Mouse (Mus musculus) liver, embryonic 12.5 days (tissue): ENCODE results near the gene Khdc1b. TPM values are rescaled to one million over a fixed set of nuclear protein-coding genes. Genes with fewer than 3 reads are reported as not detected.

ENCODE experiments used
- ATAC-seq: fragments of 200-750 bp; cut with Nextera tagmentation; 2 replicates; pipeline ENCODE4 v1.8.0; 2017; ENCODE audit warnings: moderate number of reproducible peaks, mild to moderate bottlenecking, moderate library complexity
- H3K27ac ChIP-seq: fragments of 300-500 bp; sonication (generic); 2 replicates; pipeline ENCODE4 v1.5.1; 2016; ENCODE audit warnings: mild to moderate bottlenecking
- H3K27me3 ChIP-seq: fragments of 300-500 bp; sonication (generic); replicated peaks from 2 replicates; pipeline ENCODE4 v1.6.1; 2016; ENCODE audit warnings: mild to moderate bottlenecking, moderate library complexity
- H3K36me3 ChIP-seq: fragments of 300-500 bp; sonication (generic); 2 replicates; pipeline ENCODE4 v1.6.1; 2016; ENCODE audit warnings: mild to moderate bottlenecking, moderate library complexity
- H3K4me1 ChIP-seq: fragments of 300-500 bp; sonication (generic); 2 replicates; pipeline ENCODE4 v1.6.1; 2016
- H3K4me2 ChIP-seq: fragments of 300-500 bp; sonication (generic); 2 replicates; pipeline ENCODE4 v1.6.1; 2016; ENCODE audit warnings: mild to moderate bottlenecking, moderate library complexity
- H3K4me3 ChIP-seq: fragments of 300-500 bp; sonication (generic); 2 replicates; pipeline ENCODE4 v1.5.1; 2016; ENCODE audit warnings: mild to moderate bottlenecking, moderate library complexity
- H3K9ac ChIP-seq: fragments of 300-500 bp; sonication (generic); 2 replicates; pipeline ENCODE4 v1.6.1; 2016; ENCODE audit warnings: mild to moderate bottlenecking, moderate library complexity
- H3K9me3 ChIP-seq: fragments of 300-500 bp; sonication (generic); replicated peaks from 2 replicates; pipeline ENCODE4 v1.6.1; 2016; ENCODE audit warnings: mild to moderate bottlenecking, moderate library complexity
- whole genome bisulfite sequencing: fragments of 180-500 bp; shearing (Covaris S2); methylation state at CpG from one replicate; pipeline ENCODE4 v1.1.7; 2016; ENCODE audit not compliant: insufficient replicate concordance; 5-methylcytosine and 5-hydroxymethylcytosine counted together
- polyA plus RNA-seq: library from polyadenylated mRNA; unstranded; fragments of >200 nt; fragmentation: Nextera tagmentation; extraction: Ambion mirVana; gene quantifications from 2 replicates; pipeline ENCODE4 v1.2.1, GENCODE M21; 2016

Khdc1b gene
- polyA plus RNA-seq, 1 experiment from 2014 or later = not detected

DNA sequence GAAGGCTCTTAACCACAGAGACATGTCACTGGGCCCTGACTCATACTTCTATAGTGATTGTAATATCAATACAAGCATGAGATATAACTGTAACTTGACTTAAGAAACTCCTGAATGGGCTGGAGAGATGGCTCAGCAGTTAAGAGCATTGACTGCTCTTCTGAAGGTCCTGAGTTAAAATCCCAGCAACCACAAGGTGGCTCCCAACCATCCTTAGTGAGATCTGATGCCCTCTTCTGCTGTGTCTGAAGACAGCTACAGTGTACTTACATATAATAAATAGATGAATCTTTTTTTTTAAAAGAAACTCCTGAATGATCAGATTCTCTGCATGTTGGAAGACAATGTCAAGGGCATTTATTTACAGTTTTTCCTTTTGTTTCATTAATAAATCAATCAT lies 36.0 kb downstream of the Khdc1b start:
- H3K4me3 ChIP-seq = no peak overlapping the region
- ATAC-seq = no peak
- H3K9me3 ChIP-seq = no peaks in the 10 kb centered on the region
- H3K36me3 ChIP-seq = no peaks in the 10 kb centered on the region
- H3K9ac ChIP-seq = no peak overlapping the region
- no peak overlapping the region for H3K4me2 ChIP-seq
- H3K27me3 ChIP-seq = no peaks in the 10 kb centered on the region
- no peak overlapping the region for H3K27ac ChIP-seq
- no peaks in the 10 kb centered on the region for H3K4me1 ChIP-seq

DNA sequence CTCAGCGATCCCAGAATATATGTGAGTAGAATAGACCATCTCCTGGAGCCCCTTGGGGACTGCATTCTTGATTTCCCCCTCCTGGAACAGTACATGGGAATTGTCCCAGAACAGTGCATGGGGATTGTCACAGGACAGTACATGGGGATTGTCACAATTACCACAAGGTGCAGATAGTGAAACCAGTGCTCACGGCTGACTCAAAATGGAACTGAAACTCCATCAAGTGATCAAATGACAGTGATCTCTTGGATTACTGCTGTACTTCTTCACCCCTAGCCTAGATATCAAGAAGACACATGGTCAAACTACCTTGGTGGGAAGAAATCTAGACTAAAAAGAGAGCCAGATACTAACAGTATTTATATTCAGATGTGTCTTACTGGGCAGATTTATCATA lies 42.3 kb downstream of the Khdc1b start:
- Histone ChIP-seq H3K9ac (no peak overlapping the region), H3K27me3 (no peaks in the 10 kb centered on the region), H3K4me2 (no peak overlapping the region), H3K4me3 (no peak overlapping the region), H3K9me3 (no peaks in the 10 kb centered on the region), H3K36me3 (no peaks in the 10 kb centered on the region), H3K4me1 (no peaks in the 10 kb centered on the region), H3K27ac (no peak overlapping the region)
- ATAC-seq = no peak
- WGBS = 56% methylated on average over 2 of the region's 2 CpGs

DNA sequence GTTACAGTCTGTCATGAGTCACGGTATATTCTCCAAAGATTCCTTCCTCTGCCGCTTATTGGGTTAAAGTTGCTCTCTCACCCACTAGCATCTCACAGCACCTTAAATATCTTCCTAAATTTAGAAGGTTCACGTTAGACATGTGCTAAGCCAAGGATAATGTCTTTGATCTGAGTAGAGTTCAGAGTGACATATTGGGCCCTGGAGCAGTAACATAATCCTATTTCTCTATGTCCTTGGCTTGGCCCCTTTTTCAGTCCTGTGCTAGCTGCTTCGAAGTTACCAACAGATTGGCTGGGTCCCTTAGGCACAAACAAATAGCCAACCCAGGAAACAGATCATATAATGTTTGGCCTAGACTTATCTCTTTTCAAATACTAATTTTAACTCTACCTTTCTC lies 44.7 kb downstream of the Khdc1b start:
- H3K4me1 ChIP-seq = no peaks in the 10 kb centered on the region
- WGBS = 76% methylated on average over 4 of the region's 4 CpGs
- no peaks in the 10 kb centered on the region for H3K27me3 ChIP-seq
- no peak for ATAC-seq
- no peak overlapping the region for H3K27ac ChIP-seq
- H3K4me2 ChIP-seq = no peak overlapping the region
- H3K4me3 ChIP-seq = no peak overlapping the region
- no peaks in the 10 kb centered on the region for H3K9me3 ChIP-seq
- no peaks in the 10 kb centered on the region for H3K36me3 ChIP-seq
- no peak overlapping the region for H3K9ac ChIP-seq

DNA sequence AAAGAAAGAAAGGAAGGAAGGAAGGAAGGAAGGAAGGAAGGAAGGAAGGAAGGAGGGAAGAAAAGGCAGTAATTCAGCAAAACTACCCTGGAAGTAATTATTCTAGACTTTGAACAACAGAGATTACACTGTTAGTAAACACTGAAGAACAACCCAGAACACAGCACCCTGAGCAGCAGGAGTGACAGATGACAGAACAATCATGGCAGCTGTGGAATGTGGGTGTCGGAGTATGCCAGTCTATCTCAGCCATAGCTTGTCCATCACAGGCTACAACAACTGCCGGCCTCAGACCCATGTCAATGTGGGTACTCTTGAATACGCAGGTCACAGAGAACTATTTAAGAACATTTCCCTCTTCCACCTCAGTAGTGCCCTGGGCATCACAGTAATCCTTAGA lies 48.3 kb downstream of the Khdc1b start:
- no peaks in the 10 kb centered on the region for H3K9me3 ChIP-seq
- H3K36me3 ChIP-seq = no peaks in the 10 kb centered on the region
- H3K4me2 ChIP-seq = no peak overlapping the region
- H3K4me1 ChIP-seq = no peaks in the 10 kb centered on the region
- WGBS = 76% methylated on average over 3 of the region's 3 CpGs
- no peak overlapping the region for H3K4me3 ChIP-seq
- H3K27me3 ChIP-seq = no peaks in the 10 kb centered on the region
- H3K27ac ChIP-seq = no peak overlapping the region
- no peak overlapping the region for H3K9ac ChIP-seq
- no peak for ATAC-seq

DNA sequence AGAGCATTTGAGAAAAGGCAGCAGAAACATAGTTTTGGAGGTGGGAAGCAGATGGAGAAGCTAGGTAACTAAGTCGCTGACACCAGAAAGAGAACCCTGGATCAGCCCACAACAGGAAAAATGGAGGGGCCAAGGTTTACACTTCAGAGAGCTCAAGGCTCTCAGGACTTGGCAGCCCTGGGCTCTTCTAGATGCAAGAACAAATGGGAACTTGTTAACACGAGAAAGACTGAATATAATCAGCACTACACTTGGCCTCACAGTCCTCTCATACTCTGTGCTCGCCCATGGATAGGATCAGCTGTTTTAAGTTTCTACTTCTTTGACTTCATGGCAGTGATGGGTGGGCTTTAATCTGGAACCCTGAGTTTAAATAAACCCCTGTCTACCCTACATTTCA lies 51.5 kb downstream of the Khdc1b start:
- Histone ChIP-seq H3K4me1 (no peaks in the 10 kb centered on the region), H3K9ac (no peak overlapping the region), H3K27me3 (no peaks in the 10 kb centered on the region), H3K4me2 (no peak overlapping the region), H3K9me3 (no peaks in the 10 kb centered on the region), H3K27ac (no peak overlapping the region), H3K4me3 (no peak overlapping the region), H3K36me3 (no peaks in the 10 kb centered on the region)
- WGBS = 39% methylated on average over 3 of the region's 3 CpGs
- ATAC-seq = no peak

Other genes starting within 250 kb of the Khdc1b start
- 4.2 and 4.9 TPM in 2 replicates for gene Tmem14a, start 165.0 kb upstream of the Khdc1b start, polyA plus RNA-seq
- 5.4 and 5.6 TPM in 2 replicates for gene Gsta3, start 143.0 kb upstream of the Khdc1b start, polyA plus RNA-seq
- not detected in 2 replicates for gene Khdc1a, start 33.9 kb upstream of the Khdc1b start, polyA plus RNA-seq
- gene Khdc1c, start 15.2 kb upstream of the Khdc1b start, polyA plus RNA-seq = not detected in 2 replicates